ENCODE assay signal across 8 mouse cellular contexts in genomic region chr10:69964611-69965010, GRCm38 (mm10).
DNase-seq lines count a peak whose midpoint lies in the region; ATAC-seq and TF ChIP-seq lines count a peak whose summit lies in the region.

No protein-coding gene starts in this region.

- no peak overlapping the region for H3K9ac ChIP-seq in forebrain, postnatal 0 days
- no peak overlapping the region for H3K9ac ChIP-seq in forebrain, embryonic 11.5 days (ENCODE audit: low read length)
- no peak overlapping the region for H3K9ac ChIP-seq in midbrain, embryonic 13.5 days (replicated peaks)

- H3K4me3 ChIP-seq in forebrain, postnatal 0 days (ENCODE audit: low read depth, low read length) = no peak overlapping the region
- H3K4me3 ChIP-seq in forebrain, embryonic 11.5 days (ENCODE audit: low read depth, low read length) = no peak overlapping the region
- no peak overlapping the region for H3K4me3 ChIP-seq in midbrain, embryonic 10.5 days
- no peak overlapping the region for H3K4me3 ChIP-seq in midbrain, embryonic 13.5 days (replicated peaks)

- H3K4me2 ChIP-seq in forebrain, postnatal 0 days (ENCODE audit: low read depth) = no peak overlapping the region
- H3K4me2 ChIP-seq in forebrain, embryonic 11.5 days (ENCODE audit: low read depth, low read length, severe bottlenecking) = no peak overlapping the region
- no peak overlapping the region for H3K4me2 ChIP-seq in midbrain, embryonic 13.5 days (replicated peaks)

- H3K27me3 ChIP-seq in forebrain, postnatal 0 days (ENCODE audit: insufficient read depth, low read length) = no peaks in the 10 kb centered on the region
- H3K27me3 ChIP-seq in forebrain, embryonic 11.5 days (ENCODE audit: control insufficient read depth, insufficient read depth, low read length) = no peaks in the 10 kb centered on the region
- H3K27me3 ChIP-seq in midbrain, embryonic 10.5 days (ENCODE audit: low read depth, poor library complexity, severe bottlenecking) = no peaks in the 10 kb centered on the region
- no peaks in the 10 kb centered on the region for H3K27me3 ChIP-seq in midbrain, embryonic 13.5 days

- WGBS in forebrain, postnatal 0 days = 8% methylated on average over 5 of the region's 5 CpGs
- WGBS in forebrain, embryonic 11.5 days = 10% methylated on average over 5 of the region's 5 CpGs
- WGBS in midbrain, embryonic 10.5 days = 11% methylated on average over 5 of the region's 5 CpGs
- WGBS in midbrain, embryonic 13.5 days = 9% methylated on average over 5 of the region's 5 CpGs

- H3K9me3 ChIP-seq in forebrain, postnatal 0 days (ENCODE audit: low read length) = no peaks in the 10 kb centered on the region
- H3K9me3 ChIP-seq in forebrain, embryonic 11.5 days (ENCODE audit: control insufficient read depth, low read length) = no peaks in the 10 kb centered on the region
- no peaks in the 10 kb centered on the region for H3K9me3 ChIP-seq in midbrain, embryonic 10.5 days (replicated peaks)
- H3K9me3 ChIP-seq in midbrain, embryonic 13.5 days = no peaks in the 10 kb centered on the region

- no peak overlapping the region for H3K27ac ChIP-seq in forebrain, postnatal 0 days (ENCODE audit: low read depth, low read length)
- no peak overlapping the region for H3K27ac ChIP-seq in forebrain, embryonic 11.5 days (ENCODE audit: low read depth, low read length)
- H3K27ac ChIP-seq in midbrain, embryonic 10.5 days (replicated peaks) = no peak overlapping the region
- no peak overlapping the region for H3K27ac ChIP-seq in midbrain, embryonic 13.5 days

- peak; percentile 81 for DNase-seq in forebrain, postnatal 0 days
- DNase-seq in forebrain, embryonic 11.5 days (ENCODE audit: low spot score) = no peak
- peak; percentile 40 for DNase-seq in midbrain, embryonic 10.5 days (ENCODE audit: low spot score)
- DNase-seq in adrenal gland, postnatal 10 days = peak; percentile 74
- DNase-seq in forelimb bud, embryonic 11.5 days (ENCODE audit: low read depth, low spot score) = peak; percentile 58
- peak; percentile 65 for DNase-seq in lung, postnatal 36 days

- peak; percentile 86 for TF ChIP-seq CTCF in forebrain, postnatal 0 days (IDR thresholded peaks at IDR 0.05; ENCODE audit: low read depth)

- peaks cover 22% of the 10 kb centered on the region for H3K36me3 ChIP-seq in forebrain, postnatal 0 days (ENCODE audit: insufficient read depth)
- H3K36me3 ChIP-seq in forebrain, embryonic 11.5 days (ENCODE audit: control insufficient read depth, insufficient read depth, low read length) = no peaks in the 10 kb centered on the region
- H3K36me3 ChIP-seq in midbrain, embryonic 10.5 days = peaks cover 29% of the 10 kb centered on the region
- H3K36me3 ChIP-seq in midbrain, embryonic 13.5 days = peaks cover 27% of the 10 kb centered on the region

- H3K4me1 ChIP-seq in forebrain, postnatal 0 days (ENCODE audit: insufficient read depth) = no peaks in the 10 kb centered on the region
- H3K4me1 ChIP-seq in forebrain, embryonic 11.5 days (replicated peaks; ENCODE audit: control insufficient read depth, insufficient read depth, low read length) = no peaks in the 10 kb centered on the region
- H3K4me1 ChIP-seq in midbrain, embryonic 10.5 days = no peaks in the 10 kb centered on the region
- H3K4me1 ChIP-seq in midbrain, embryonic 13.5 days (replicated peaks) = no peaks in the 10 kb centered on the region

- ATAC-seq in forebrain, postnatal 0 days = no peak
- no peak for ATAC-seq in forebrain, embryonic 11.5 days (replicated peaks; ENCODE audit: low FRiP score)
- no peak for ATAC-seq in midbrain, embryonic 13.5 days
- no peak for ATAC-seq in activated CD4-positive, CD25-positive, alpha-beta regulatory T cell, adult 4 months
